Mouse (Mus musculus) limb, embryonic 11.5 days (tissue): Measurements from ENCODE around the gene Sbno2. TPM values are rescaled to one million over a fixed set of nuclear protein-coding genes. Genes with fewer than 3 reads are reported as not detected.

Experiments used
- ATAC-seq: fragments of 200-750 bp; cut with Nextera tagmentation; 2 replicates; pipeline ENCODE4 v1.8.0; 2017; ENCODE audit warnings: low read depth; ENCODE audit not compliant: insufficient number of reproducible peaks, low FRiP score, low TSS enrichment
- DNase-seq: peaks from one replicate; pipeline ENCODE4 v3.0.0-alpha.2; 2015; ENCODE audit warnings: low spot score
- H3K27ac ChIP-seq: fragments of 300-500 bp; sonication (generic); replicated peaks from 2 replicates; pipeline ENCODE4 v1.5.1; 2014; ENCODE audit warnings: low read depth, mild to moderate bottlenecking, low read length
- H3K27me3 ChIP-seq: fragments of 300-500 bp; sonication (generic); 2 replicates; pipeline ENCODE4 v1.6.1; 2014; ENCODE audit warnings: mild to moderate bottlenecking, low read length, mixed read lengths; ENCODE audit not compliant: control insufficient read depth, insufficient read depth
- H3K36me3 ChIP-seq: fragments of 300-500 bp; sonication (generic); 2 replicates; pipeline ENCODE4 v1.6.1; 2014; ENCODE audit warnings: mild to moderate bottlenecking, low read length, moderate library complexity, mixed read lengths; ENCODE audit not compliant: control insufficient read depth, insufficient read depth
- H3K4me1 ChIP-seq: fragments of 300-500 bp; sonication (generic); 2 replicates; pipeline ENCODE4 v1.6.1; 2014; ENCODE audit warnings: low read length, mixed read lengths; ENCODE audit not compliant: control insufficient read depth, insufficient read depth
- H3K4me2 ChIP-seq: fragments of 300-500 bp; sonication (generic); 2 replicates; pipeline ENCODE4 v1.6.1; 2014; ENCODE audit warnings: low read depth, mild to moderate bottlenecking, moderate library complexity; ENCODE audit not compliant: severe bottlenecking
- H3K4me3 ChIP-seq: fragments of 300-500 bp; sonication (generic); 2 replicates; pipeline ENCODE4 v1.5.1; 2014; ENCODE audit warnings: low read depth, low read length
- H3K9ac ChIP-seq: fragments of 300-500 bp; sonication (generic); 2 replicates; pipeline ENCODE4 v1.6.1; 2014; ENCODE audit warnings: mild to moderate bottlenecking, low read length
- H3K9me3 ChIP-seq: fragments of 300-500 bp; sonication (generic); 2 replicates; pipeline ENCODE4 v1.6.1; 2016; ENCODE audit warnings: low read length; ENCODE audit not compliant: control insufficient read depth
- WGBS: fragments of 180-500 bp; shearing (Covaris S2); extraction: QIAGEN DNeasy Blood & Tissue Kit; methylation state at CpG from one replicate; pipeline ENCODE4 v1.1.7; 2014; 5-methylcytosine and 5-hydroxymethylcytosine counted together
- polyA plus RNA-seq: library from polyadenylated mRNA; unstranded; fragments of >200 nt; fragmentation: Nextera tagmentation; extraction: Ambion mirVana; gene quantifications from 2 replicates; pipeline ENCODE4 v1.2.1, GENCODE M21; 2014

The Sbno2 gene
- polyA plus RNA-seq, 1 experiment from 2014 or later, result 8.1 TPM

DNA sequence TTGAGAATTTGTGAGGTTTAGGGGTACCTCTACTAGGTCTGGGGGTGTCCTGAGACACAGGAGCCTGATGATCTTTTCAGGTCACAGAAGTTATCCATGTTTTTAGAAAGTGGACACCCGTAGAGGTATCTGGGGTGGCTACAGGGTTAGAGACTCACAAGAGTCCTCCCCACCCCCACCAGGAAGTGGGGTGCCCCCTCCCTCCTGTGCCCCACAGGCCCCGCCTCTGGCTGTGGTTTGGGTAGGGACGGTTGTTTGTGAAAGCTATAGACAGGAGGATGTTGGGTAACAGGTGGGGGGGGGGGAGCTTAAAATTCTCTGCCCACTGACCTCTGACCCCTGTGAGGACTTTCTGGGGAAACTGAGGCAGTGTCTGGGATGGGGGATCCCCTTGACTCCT is 88.0 kb downstream of the Sbno2 start:
- peaks cover 10% of the 10 kb centered on the region for H3K4me1 ChIP-seq
- 75% methylated on average over 3 of the region's 3 CpGs for WGBS
- H3K27ac ChIP-seq, result no peak overlapping the region
- no peak for ATAC-seq
- no peak overlapping the region for H3K4me3 ChIP-seq
- no peak overlapping the region for H3K9ac ChIP-seq
- no peak overlapping the region for H3K4me2 ChIP-seq
- no peaks in the 10 kb centered on the region for H3K9me3 ChIP-seq
- DNase-seq, result no peak
- peaks cover 4% of the 10 kb centered on the region; the same call in 1 of the 2 replicates for H3K36me3 ChIP-seq
- H3K27me3 ChIP-seq, result peaks cover 39% of the 10 kb centered on the region

DNA sequence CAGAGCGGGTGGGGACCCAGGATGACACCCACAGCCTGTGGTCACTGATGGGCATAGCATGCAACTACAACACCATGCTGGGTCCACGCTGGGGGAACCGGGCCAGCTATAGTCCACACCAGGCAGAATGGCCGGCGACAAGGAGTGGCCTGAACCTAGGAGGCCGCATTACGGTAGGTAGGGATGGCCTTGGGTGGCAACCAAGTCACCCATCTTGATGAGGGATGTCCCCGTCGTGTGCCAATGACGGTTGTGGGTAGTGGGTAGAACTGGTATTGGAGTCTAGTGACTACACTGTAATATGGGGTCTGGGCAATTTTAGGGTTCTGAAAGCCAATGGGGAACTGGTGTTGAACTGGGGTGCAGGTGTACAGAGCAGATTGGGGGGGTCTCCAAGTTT is 88.4 kb downstream of the Sbno2 start:
- Histone ChIP-seq H3K4me1 (peaks cover 10% of the 10 kb centered on the region), H3K9me3 (no peaks in the 10 kb centered on the region), H3K27me3 (peaks cover 43% of the 10 kb centered on the region), H3K4me3 (no peak overlapping the region), H3K4me2 (no peak overlapping the region), H3K9ac (no peak overlapping the region; the same call in 1 of the 2 replicates), H3K27ac (no peak overlapping the region), H3K36me3 (no peaks in the 10 kb centered on the region; the same call in 1 of the 2 replicates)
- 89% methylated on average over 10 of the region's 10 CpGs for WGBS
- DNase-seq, result no peak
- no peak for ATAC-seq

DNA sequence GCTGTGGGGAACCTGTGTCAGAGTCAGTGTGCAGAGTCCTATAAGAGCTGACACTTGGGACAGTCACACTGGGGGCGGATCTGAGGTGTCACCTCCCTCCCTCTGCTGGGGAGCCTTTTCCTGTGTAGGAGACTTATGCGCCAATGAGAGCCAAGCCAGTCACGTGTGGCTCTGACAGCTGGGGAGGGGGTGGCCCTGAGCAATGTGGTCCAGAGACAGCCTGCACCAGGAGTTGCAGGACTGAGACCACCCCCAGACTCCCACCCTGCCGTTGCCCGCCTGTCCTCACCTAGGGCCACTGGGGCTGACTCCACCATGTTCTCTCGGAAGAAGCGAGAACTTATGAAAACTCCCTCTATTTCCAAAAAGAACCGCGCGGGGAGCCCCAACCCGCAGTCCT is 88.9 kb downstream of the Sbno2 start, which contains the start of gene Arhgap45:
Arhgap45 (plus strand) TSS at position 143 of the 400 bp plus-strand sequence.
- WGBS, result 61% methylated on average over 11 of the region's 11 CpGs
- H3K36me3 ChIP-seq, result no peaks in the 10 kb centered on the region; the same call in 1 of the 2 replicates
- DNase-seq, result no peak
- ATAC-seq, result no peak
- no peaks in the 10 kb centered on the region for H3K9me3 ChIP-seq
- H3K4me3 ChIP-seq, result no peak within 1 kb of the TSS
- no peak within 1 kb of the TSS for H3K4me2 ChIP-seq
- H3K9ac ChIP-seq, result no peak within 1 kb of the TSS; the same call in 1 of the 2 replicates
- H3K4me1 ChIP-seq, result peaks cover 10% of the 10 kb centered on the region
- H3K27ac ChIP-seq, result no peak within 1 kb of the TSS
- peaks cover 45% of the 10 kb centered on the region for H3K27me3 ChIP-seq

DNA sequence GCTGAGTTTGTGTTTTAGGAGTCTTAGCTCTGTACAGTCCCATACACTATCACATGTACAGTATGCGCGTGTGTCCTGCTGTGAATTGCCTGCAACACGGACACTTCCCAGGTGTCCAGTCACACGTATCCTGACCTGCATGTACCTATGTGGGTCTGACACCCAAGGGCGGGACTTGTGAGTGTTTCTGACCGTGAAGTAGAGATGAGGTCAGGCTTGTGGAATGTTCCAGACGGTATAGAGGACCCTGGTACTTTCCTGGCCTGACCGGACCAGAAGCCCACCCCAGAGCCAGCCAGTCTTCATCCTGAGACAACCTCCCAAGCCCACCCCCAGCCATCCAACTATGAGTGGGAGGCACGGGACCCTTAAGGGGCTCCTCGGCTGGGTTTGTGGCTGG is 89.8 kb downstream of the Sbno2 start:
- H3K4me1 ChIP-seq, result peaks cover 10% of the 10 kb centered on the region
- no peak for DNase-seq
- H3K4me3 ChIP-seq, result no peak overlapping the region
- H3K27me3 ChIP-seq, result peaks cover 45% of the 10 kb centered on the region
- no peak overlapping the region for H3K27ac ChIP-seq
- no peak overlapping the region for H3K4me2 ChIP-seq
- 81% methylated on average over 10 of the region's 10 CpGs for WGBS
- no peak overlapping the region for H3K9ac ChIP-seq
- peaks cover 5% of the 10 kb centered on the region; the same call in 1 of the 2 replicates for H3K9me3 ChIP-seq
- no peaks in the 10 kb centered on the region for H3K36me3 ChIP-seq
- no peak for ATAC-seq

DNA sequence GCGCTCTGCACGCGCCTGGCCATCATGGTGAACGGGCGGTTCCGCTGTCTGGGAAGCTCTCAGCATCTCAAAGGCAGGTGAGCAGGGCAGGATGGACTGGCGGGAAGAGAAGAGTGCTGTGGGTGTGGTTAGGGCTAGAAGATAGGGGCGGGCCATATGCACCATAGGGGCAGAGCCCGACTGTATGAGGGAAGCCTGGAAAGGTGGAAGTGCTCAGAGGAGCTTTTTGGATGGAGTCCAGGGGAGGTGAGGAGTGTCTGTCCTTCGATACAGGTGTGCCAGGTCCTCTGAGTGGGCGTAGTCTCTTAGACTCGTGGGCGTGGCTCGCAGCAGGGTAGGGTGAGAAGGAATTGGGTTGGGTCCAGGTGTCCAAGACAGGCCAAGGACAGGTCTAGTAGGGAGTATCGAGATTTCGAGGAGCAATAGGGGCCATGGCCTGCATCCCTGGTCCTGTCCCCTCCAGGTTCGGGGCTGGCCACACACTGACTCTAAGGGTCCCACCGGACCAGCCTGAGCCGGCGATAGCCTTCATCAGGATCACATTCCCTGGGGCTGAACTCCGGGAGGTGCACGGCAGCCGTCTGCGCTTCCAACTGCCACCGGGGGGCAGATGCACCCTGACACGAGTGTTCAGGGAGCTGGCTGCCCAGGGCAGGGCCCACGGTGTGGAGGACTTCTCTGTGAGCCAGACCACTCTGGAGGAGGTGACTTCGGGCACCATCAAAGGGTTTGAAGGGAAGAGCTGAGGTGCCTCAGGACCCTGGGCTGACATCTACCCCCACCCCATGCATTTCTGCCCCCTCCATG is 90.7 kb downstream of the Sbno2 start:
- Histone ChIP-seq H3K9me3 (peaks cover 6% of the 10 kb centered on the region; the same call in 1 of the 2 replicates), H3K36me3 (no peaks in the 10 kb centered on the region), H3K9ac (no peak overlapping the region), H3K4me2 (no peak overlapping the region), H3K27me3 (peaks cover 45% of the 10 kb centered on the region), H3K4me1 (peaks cover 8% of the 10 kb centered on the region), H3K4me3 (0 out of 2 replicates have a peak overlapping the region, but pooled peaks have one; percentile 5), H3K27ac (no peak overlapping the region)
- WGBS, result 18% methylated on average over 28 of the region's 28 CpGs
- DNase-seq (no peak), ATAC-seq (no peak)

DNA sequence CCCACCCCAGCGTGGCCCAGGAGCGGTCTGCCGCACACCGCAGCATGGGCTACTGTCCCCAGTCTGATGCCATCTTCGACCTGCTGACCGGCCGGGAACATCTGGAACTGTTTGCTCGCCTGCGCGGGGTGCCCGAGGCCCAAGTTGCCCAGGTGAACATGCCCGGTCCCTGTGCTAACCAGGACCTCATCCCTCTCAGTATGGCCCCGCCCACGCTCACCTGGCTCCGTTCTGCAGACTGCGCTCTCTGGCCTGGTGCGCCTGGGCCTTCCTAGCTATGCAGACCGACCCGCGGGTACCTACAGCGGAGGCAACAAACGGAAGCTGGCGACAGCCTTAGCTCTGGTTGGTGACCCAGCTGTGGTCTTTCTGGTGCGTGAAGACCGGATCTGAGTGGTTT is 91.8 kb downstream of the Sbno2 start:
- WGBS, result 27% methylated on average over 25 of the region's 25 CpGs
- Histone ChIP-seq H3K4me2 (no peak overlapping the region), H3K4me1 (no peaks in the 10 kb centered on the region; the same call in 1 of the 2 replicates), H3K36me3 (no peaks in the 10 kb centered on the region), H3K27me3 (peaks cover 45% of the 10 kb centered on the region), H3K9ac (0 out of 2 replicates have a peak overlapping the region, but pooled peaks have one; percentile 18), H3K4me3 (no peak overlapping the region), H3K27ac (no peak overlapping the region), H3K9me3 (peaks cover 6% of the 10 kb centered on the region; the same call in 1 of the 2 replicates)
- ATAC-seq (peak; percentile 23; the same call in 1 of the 2 replicates), DNase-seq (no peak)

DNA sequence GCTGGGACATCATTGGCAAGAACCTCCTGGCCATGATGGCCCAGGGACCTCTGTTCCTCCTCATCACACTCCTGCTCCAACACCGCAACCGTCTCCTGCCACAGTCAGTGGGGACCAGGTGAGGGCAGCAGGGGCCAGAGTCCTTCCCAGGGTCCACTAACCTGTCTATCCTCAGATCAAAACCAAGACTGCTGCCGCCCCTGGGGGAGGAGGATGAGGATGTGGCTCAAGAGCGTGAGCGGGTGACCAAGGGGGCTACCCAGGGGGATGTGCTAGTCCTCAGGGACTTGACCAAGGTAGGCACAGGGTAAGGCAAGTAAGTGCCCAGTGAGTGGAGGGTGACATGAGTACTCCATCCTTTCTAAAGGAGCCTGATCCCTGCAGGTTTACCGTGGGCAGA is 93.6 kb downstream of the Sbno2 start:
- H3K36me3 ChIP-seq, result no peaks in the 10 kb centered on the region
- ATAC-seq (no peak), DNase-seq (no peak)
- peaks cover 45% of the 10 kb centered on the region for H3K27me3 ChIP-seq
- H3K4me2 ChIP-seq, result no peak overlapping the region
- no peak overlapping the region for H3K27ac ChIP-seq
- 78% methylated on average over 6 of the region's 6 CpGs for WGBS
- no peak overlapping the region for H3K9ac ChIP-seq
- no peak overlapping the region for H3K4me3 ChIP-seq
- H3K9me3 ChIP-seq, result peaks cover 6% of the 10 kb centered on the region; the same call in 1 of the 2 replicates
- H3K4me1 ChIP-seq, result no peaks in the 10 kb centered on the region; the same call in 1 of the 2 replicates
